Mouse (Mus musculus) myocyte (in vitro differentiated cells): ENCODE measurements around the gene Tmem145. TPM values are rescaled to one million over a fixed set of nuclear protein-coding genes. Genes with fewer than 3 reads are reported as not detected.

Experiments used
- H3K27me3 ChIP-seq: one replicate; pipeline ENCODE4 v1.6.1; 2011; ENCODE audit not compliant: control insufficient read depth, insufficient read depth, insufficient read length
- H3K36me3 ChIP-seq: one replicate; pipeline ENCODE4 v1.6.1; 2011; ENCODE audit not compliant: control insufficient read depth, insufficient read depth
- H3K4me2 ChIP-seq: one replicate; pipeline ENCODE4 v1.6.1; 2011; ENCODE audit warnings: low read depth, control low read depth
- H3K4me3 ChIP-seq: one replicate; pipeline ENCODE4 v1.5.1; 2011; ENCODE audit warnings: mild to moderate bottlenecking, control low read depth, moderate library complexity
- H3K79me2 ChIP-seq: one replicate; pipeline ENCODE4 v1.6.1; 2011; ENCODE audit not compliant: control insufficient read depth, insufficient read depth
- H3ac ChIP-seq: one replicate; pipeline ENCODE4 v1.6.1; 2011; ENCODE audit not compliant: control insufficient read depth, insufficient read length
- CEBPB ChIP-seq: IDR thresholded peaks from 2 replicates; pipeline ENCODE4 v1.6.1; 2011; ENCODE audit warnings: mild to moderate bottlenecking, moderate library complexity; ENCODE audit not compliant: poor library complexity, insufficient read depth, severe bottlenecking
- E2F4 ChIP-seq: IDR thresholded peaks from one replicate; pipeline ENCODE4 v1.6.1; 2011; ENCODE audit warnings: mild to moderate bottlenecking, control low read depth, moderate library complexity; ENCODE audit not compliant: insufficient read depth
- MAX ChIP-seq: IDR thresholded peaks from one replicate; pipeline ENCODE4 v1.6.1; 2011; ENCODE audit warnings: low read depth, mild to moderate bottlenecking, control low read depth
- MYOD1 ChIP-seq, 3 experiments: IDR thresholded peaks; one replicate each; pipeline ENCODE4 v1.6.1; 2011; ENCODE audit warnings: control low read depth in 2 of 3, low read depth in 2 of 3, mild to moderate bottlenecking in 2 of 3, moderate library complexity in 1 of 3; ENCODE audit not compliant: insufficient read length in 2 of 3, control insufficient read depth in 1 of 3
- MYOG ChIP-seq, 3 experiments: IDR thresholded peaks; one replicate each; pipeline ENCODE4 v1.6.1; 2011; ENCODE audit warnings: control low read depth in 2 of 3, low read depth in 2 of 3, mild to moderate bottlenecking in 2 of 3; ENCODE audit not compliant: insufficient read length in 2 of 3, control insufficient read depth in 1 of 3, insufficient read depth in 1 of 3
- POLR2A ChIP-seq: IDR thresholded peaks from one replicate; pipeline ENCODE4 v1.6.1; 2011; ENCODE audit warnings: low read depth, mild to moderate bottlenecking, control low read depth, moderate library complexity; ENCODE audit not compliant: insufficient read length
- POLR2AphosphoS2 ChIP-seq: IDR thresholded peaks from one replicate; pipeline ENCODE4 v1.6.1; 2011; ENCODE audit warnings: low read depth, control low read depth; ENCODE audit not compliant: insufficient read length
- REST ChIP-seq: IDR thresholded peaks from one replicate; pipeline ENCODE4 v1.6.1; 2011; ENCODE audit warnings: mild to moderate bottlenecking, control low read depth, moderate library complexity; ENCODE audit not compliant: insufficient read depth, insufficient read length
- SRF ChIP-seq: IDR thresholded peaks from one replicate; pipeline ENCODE4 v1.6.1; 2011; ENCODE audit warnings: low read depth; ENCODE audit not compliant: control insufficient read depth, insufficient read length
- TCF12 ChIP-seq: IDR thresholded peaks from one replicate; pipeline ENCODE4 v1.6.1; 2011; ENCODE audit warnings: mild to moderate bottlenecking, control low read depth; ENCODE audit not compliant: poor library complexity, insufficient read depth, severe bottlenecking
- TCF3 ChIP-seq: IDR thresholded peaks from one replicate; pipeline ENCODE4 v1.6.1; 2011; ENCODE audit warnings: low read depth, control low read depth; ENCODE audit not compliant: insufficient read length
- USF1 ChIP-seq: IDR thresholded peaks from one replicate; pipeline ENCODE4 v1.6.1; 2011; ENCODE audit warnings: low read depth, mild to moderate bottlenecking, control low read depth, moderate library complexity
- polyA plus RNA-seq: library from polyadenylated mRNA; unstranded; fragments of >200 nt; fragmentation: generic; extraction: Trizol; gene quantifications from one replicate; pipeline ENCODE4 v1.2.1, GENCODE M21; 2012; ENCODE audit warnings: missing spikeins

The Tmem145 gene
- polyA plus RNA-seq, 1 experiment = 0.02 TPM

GRCm38 (mm10) chr7:25278341-25279075 is 27.4 kb upstream of the Tmem145 start:
- peaks cover 17% of the 10 kb centered on the region for H3K79me2 ChIP-seq
- peak overlapping the region; percentile 57 for H3ac ChIP-seq
- H3K4me3 ChIP-seq = peak overlapping the region; percentile 37
- no peaks in the 10 kb centered on the region for H3K27me3 ChIP-seq
- TF ChIP-seq MYOG (IDR thresholded peaks at IDR 0.05; ENCODE audit: control insufficient read depth in 1 of 3, insufficient read depth in 1 of 3, insufficient read length in 2 of 3, low read depth in 2 of 3) (no peak), USF1 (no peak), CEBPB (no peak), POLR2A (peak; percentile 62), E2F4 (peak; percentile 31), POLR2AphosphoS2 (peak; percentile 28), MAX (no peak), TCF3 (no peak), MYOD1 (IDR thresholded peaks at IDR 0.05; ENCODE audit: control insufficient read depth in 1 of 3, insufficient read length in 2 of 3, low read depth in 2 of 3) (peak in 1 of 3 experiments; percentile 55), SRF (no peak), REST (no peak), TCF12 (no peak)
- H3K4me2 ChIP-seq = peak overlapping the region; percentile 82
- no peaks in the 10 kb centered on the region for H3K36me3 ChIP-seq

GRCm38 (mm10) chr7:25279076-25279860 is 26.6 kb upstream of the Tmem145 start:
- TF ChIP-seq TCF3 (no peak), MYOD1 (IDR thresholded peaks at IDR 0.05; ENCODE audit: control insufficient read depth in 1 of 3, insufficient read length in 2 of 3, low read depth in 2 of 3) (peak in 1 of 3 experiments; percentile 12), POLR2A (peak; percentile 60), CEBPB (no peak), REST (no peak), MYOG (IDR thresholded peaks at IDR 0.05; ENCODE audit: control insufficient read depth in 1 of 3, insufficient read depth in 1 of 3, insufficient read length in 2 of 3, low read depth in 2 of 3) (peak in 1 of 3 experiments; percentile 12), MAX (no peak), POLR2AphosphoS2 (no peak)
- peak overlapping the region; percentile 37 for H3K4me3 ChIP-seq
- H3K36me3 ChIP-seq = no peaks in the 10 kb centered on the region
- peak overlapping the region; percentile 57 for H3ac ChIP-seq
- H3K27me3 ChIP-seq = no peaks in the 10 kb centered on the region
- peaks cover 25% of the 10 kb centered on the region for H3K79me2 ChIP-seq
- peak overlapping the region; percentile 82 for H3K4me2 ChIP-seq

DNA sequence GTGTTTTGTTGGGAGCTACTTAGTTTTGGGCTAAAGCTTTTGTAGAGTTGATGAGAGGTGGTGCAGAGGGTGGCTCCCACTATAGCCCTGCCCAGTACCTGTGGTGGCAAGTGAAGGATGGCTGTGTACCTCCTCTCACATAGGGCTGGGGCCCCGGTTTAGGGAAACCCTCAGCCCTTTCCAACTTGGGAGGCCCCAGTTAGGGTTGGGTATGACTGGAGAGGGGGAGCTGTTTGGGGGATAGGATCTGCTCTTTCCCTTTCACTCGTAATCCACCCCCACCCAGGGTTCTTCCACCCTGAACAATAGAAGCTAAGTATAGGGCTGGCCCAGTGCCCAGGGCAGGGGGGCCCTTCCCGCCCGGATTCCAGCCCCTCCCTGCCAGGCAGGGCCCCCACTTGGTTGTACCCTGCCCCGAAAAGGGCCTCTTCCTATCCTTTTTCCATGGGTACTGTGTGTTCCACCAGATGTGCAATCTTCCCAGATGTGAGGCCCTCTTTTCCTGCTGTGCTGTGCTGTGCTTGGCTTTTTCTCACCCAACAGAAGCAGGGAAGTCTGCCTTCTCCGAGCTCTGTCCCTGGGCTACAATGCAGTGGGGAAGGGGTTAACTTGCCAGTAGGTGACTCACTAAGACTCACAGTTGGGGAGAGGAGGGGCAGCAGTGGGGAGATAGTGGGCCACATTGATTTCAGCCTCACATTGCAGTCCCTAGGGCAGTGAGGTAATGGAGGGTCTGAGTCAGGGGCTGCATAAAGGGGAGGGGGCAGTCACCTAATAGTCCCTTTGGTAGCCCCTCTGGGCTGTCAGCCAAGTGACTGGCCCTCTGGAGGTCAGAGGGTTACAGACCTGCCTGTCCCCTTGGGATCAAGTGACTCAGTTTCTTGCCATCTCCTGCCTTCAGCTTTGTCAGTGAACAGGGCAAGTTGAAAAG is 25.8 kb upstream of the Tmem145 start:
- H3K4me2 ChIP-seq = peak overlapping the region; percentile 82
- H3K79me2 ChIP-seq = peaks cover 26% of the 10 kb centered on the region
- TF ChIP-seq REST (no peak), E2F4 (no peak), SRF (no peak), POLR2A (peak; percentile 29)
- H3K4me3 ChIP-seq = peak overlapping the region; percentile 37
- no peaks in the 10 kb centered on the region for H3K27me3 ChIP-seq
- H3K36me3 ChIP-seq = no peaks in the 10 kb centered on the region
- H3ac ChIP-seq = peak overlapping the region; percentile 57

DNA sequence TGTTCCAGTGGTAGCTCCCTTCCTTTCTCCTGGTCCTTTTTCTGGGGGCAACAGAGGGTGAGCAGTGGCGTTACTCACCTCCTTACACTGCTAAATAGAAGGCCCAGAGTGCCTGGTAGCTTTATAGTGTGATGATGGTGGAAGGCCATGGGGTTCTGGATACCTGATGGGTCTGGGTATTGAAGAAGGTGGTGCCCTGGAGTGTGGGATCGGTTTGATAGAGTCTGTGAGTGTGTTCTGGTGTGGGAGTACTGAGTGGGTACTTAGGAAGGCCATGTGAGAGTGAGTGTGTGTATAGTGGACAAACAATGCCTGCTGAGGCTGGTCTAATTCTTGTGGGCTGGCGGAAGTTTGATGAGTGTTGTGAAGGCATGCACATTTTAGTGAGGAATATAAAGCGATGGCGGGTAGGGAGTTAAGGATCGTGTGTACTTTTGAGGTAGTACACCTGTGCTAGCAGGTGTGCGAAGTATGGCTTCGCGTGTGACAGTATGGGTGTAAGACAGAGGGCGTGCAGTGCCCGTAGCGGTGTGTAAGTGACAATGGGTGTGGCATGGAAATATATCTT is 24.7 kb upstream of the Tmem145 start:
- H3ac ChIP-seq = peak overlapping the region; percentile 62
- H3K4me3 ChIP-seq = peak overlapping the region; percentile 37
- H3K36me3 ChIP-seq = peaks cover 4% of the 10 kb centered on the region
- peak overlapping the region; percentile 82 for H3K4me2 ChIP-seq
- no peak for TF ChIP-seq MAX
- no peak for TF ChIP-seq USF1
- no peak for TF ChIP-seq MYOG (IDR thresholded peaks at IDR 0.05; ENCODE audit: control insufficient read depth in 1 of 3, insufficient read depth in 1 of 3, insufficient read length in 2 of 3, low read depth in 2 of 3)
- H3K79me2 ChIP-seq = peaks cover 26% of the 10 kb centered on the region
- no peaks in the 10 kb centered on the region for H3K27me3 ChIP-seq
